Mouse (Mus musculus) brain, embryonic 14.5 days (tissue): ENCODE data around the gene Gnaq.

Experiments
- CTCF ChIP-seq: fragments of 200-500 bp; IDR thresholded peaks from 2 replicates; pipeline ENCODE4 v1.5.1; 2012; ENCODE audit warnings: inconsistent platforms, mild to moderate bottlenecking, moderate library complexity, borderline replicate concordance; ENCODE audit not compliant: insufficient read depth, insufficient read length; ENCODE audit errors: extremely low read depth
- POLR2A ChIP-seq: fragments of 200-500 bp; IDR thresholded peaks from 2 replicates; pipeline ENCODE4 v1.6.1; 2012; ENCODE audit warnings: mild to moderate bottlenecking, inconsistent platforms, borderline replicate concordance; ENCODE audit not compliant: poor library complexity, insufficient read depth, insufficient read length, severe bottlenecking; ENCODE audit errors: extremely low read depth

GRCm38 (mm10) chr19:16252696-16253095, 120.1 kb downstream of the Gnaq start:
- no peak for TF ChIP-seq POLR2A
- TF ChIP-seq CTCF = no peak
